Mouse (Mus musculus) forebrain, embryonic 14.5 days (tissue): ENCODE data around the gene Zfp963. TPM values are rescaled to one million over a fixed set of nuclear protein-coding genes. Genes with fewer than 3 reads are reported as not detected.

Experiments used
- ATAC-seq: fragments of 200-750 bp; cut with Nextera tagmentation; 2 replicates; pipeline ENCODE4 v1.8.0; 2017; ENCODE audit warnings: mild to moderate bottlenecking, moderate library complexity
- DNase-seq: peaks from one replicate; pipeline ENCODE4 v3.0.0-alpha.2; 2015; ENCODE audit warnings: low spot score
- H3K27ac ChIP-seq: fragments of 300-500 bp; sonication (generic); 2 replicates; pipeline ENCODE4 v1.5.1; 2014; ENCODE audit warnings: low read depth, mild to moderate bottlenecking, control low read depth, low read length, moderate library complexity
- H3K27me3 ChIP-seq: fragments of 300-500 bp; sonication (generic); replicated peaks from 2 replicates; pipeline ENCODE4 v1.6.1; 2014; ENCODE audit warnings: low read length, control low read depth, mixed read lengths; ENCODE audit not compliant: control insufficient read depth, insufficient read depth
- H3K36me3 ChIP-seq: fragments of 300-500 bp; sonication (generic); 2 replicates; pipeline ENCODE4 v1.6.1; 2014; ENCODE audit warnings: low read length, control low read depth; ENCODE audit not compliant: control insufficient read depth, insufficient read depth
- H3K4me1 ChIP-seq: fragments of 300-500 bp; sonication (generic); 2 replicates; pipeline ENCODE4 v1.6.1; 2014; ENCODE audit warnings: antibody characterized with exemption, low read length, control low read depth; ENCODE audit not compliant: control insufficient read depth, insufficient read depth
- H3K4me2 ChIP-seq: fragments of 300-500 bp; sonication (generic); 2 replicates; pipeline ENCODE4 v1.6.1; 2014; ENCODE audit warnings: mild to moderate bottlenecking, control low read depth, low read length
- H3K4me3 ChIP-seq: fragments of 300-500 bp; sonication (generic); 2 replicates; pipeline ENCODE4 v1.5.1; 2014; ENCODE audit warnings: low read depth, low read length, control low read depth
- H3K9ac ChIP-seq: fragments of 300-500 bp; sonication (generic); 2 replicates; pipeline ENCODE4 v1.6.1; 2014; ENCODE audit warnings: mild to moderate bottlenecking, low read length, control low read depth, moderate library complexity
- H3K9me3 ChIP-seq: fragments of 300-500 bp; sonication (generic); replicated peaks from 2 replicates; pipeline ENCODE4 v1.6.1; 2016; ENCODE audit warnings: low read length, control low read depth, mixed read lengths; ENCODE audit not compliant: control insufficient read depth
- WGBS: fragments of 180-500 bp; shearing (Covaris S2); extraction: QIAGEN DNeasy Blood & Tissue Kit; methylation state at CpG from one replicate; pipeline ENCODE4 v1.1.7; 2014; 5-methylcytosine and 5-hydroxymethylcytosine counted together
- polyA plus RNA-seq: library from polyadenylated mRNA; unstranded; fragments of >200 nt; fragmentation: Nextera tagmentation; extraction: Ambion mirVana; gene quantifications from 2 replicates; pipeline ENCODE4 v1.2.1, GENCODE M21; 2014

Gene Zfp963
- polyA plus RNA-seq, 1 experiment from 2014 or later: 10.0 TPM

DNA sequence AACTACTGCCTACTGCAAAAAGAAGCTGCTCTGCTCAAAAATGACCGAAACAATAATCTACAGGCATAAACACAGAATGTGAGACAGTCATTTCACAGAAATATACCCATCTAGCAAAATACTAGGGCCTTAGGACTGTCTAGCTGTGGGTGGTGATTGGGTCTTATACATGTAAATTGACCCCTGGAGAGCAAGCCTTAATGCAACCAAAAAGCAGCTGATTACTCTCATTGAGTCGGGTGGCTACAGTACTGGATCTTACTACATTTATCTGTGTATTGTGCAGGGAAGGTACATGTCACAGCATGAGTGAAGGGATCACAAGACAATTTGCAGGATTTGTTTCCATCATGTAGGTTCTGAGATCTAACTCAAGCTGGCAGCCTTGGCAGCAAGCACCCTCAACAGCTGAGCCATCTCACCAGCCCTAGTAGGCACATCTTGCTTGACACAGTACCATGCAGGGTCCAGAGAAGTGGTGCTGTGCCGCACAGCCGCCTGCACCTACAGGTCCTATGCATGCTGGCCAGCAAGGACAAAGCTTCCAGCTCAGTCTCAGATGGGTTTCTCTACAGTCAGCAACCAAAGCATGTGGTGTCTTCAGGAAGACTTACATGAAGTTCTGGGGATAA lies 12.2 kb upstream of the Zfp963 start:
- Histone ChIP-seq H3K9me3 (0 out of 2 replicates have a peak, but pooled peaks cover 3% of the 10 kb centered on the region), H3K4me3 (no peak overlapping the region), H3K27me3 (no peaks in the 10 kb centered on the region), H3K36me3 (peaks cover 70% of the 10 kb centered on the region), H3K27ac (no peak overlapping the region), H3K9ac (no peak overlapping the region), H3K4me1 (no peaks in the 10 kb centered on the region), H3K4me2 (no peak overlapping the region)
- DNase-seq: no peak
- WGBS: 90% methylated on average over 4 of the region's 4 CpGs
- no peak for ATAC-seq

DNA sequence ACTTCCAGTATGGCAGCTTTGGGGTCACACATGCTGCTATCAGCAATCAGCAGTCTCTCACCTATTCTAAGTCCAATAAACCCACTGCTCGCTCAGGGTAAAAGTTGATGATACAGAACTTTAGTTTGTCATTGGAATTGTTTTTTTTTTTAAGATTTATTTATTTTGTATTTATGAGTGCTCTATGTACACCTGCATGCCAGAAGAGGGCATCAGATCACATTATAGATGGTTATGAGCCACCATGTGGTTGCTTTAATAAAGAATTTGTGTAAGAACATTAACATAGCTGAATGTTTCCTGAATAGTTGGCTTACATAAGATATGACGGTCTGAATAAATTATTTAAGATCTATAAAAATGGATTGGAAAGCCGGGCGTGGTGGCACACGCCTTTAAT lies 8.5 kb upstream of the Zfp963 start:
- Histone ChIP-seq H3K27ac (no peak overlapping the region), H3K9me3 (no peaks in the 10 kb centered on the region), H3K9ac (no peak overlapping the region), H3K36me3 (peaks cover 51% of the 10 kb centered on the region), H3K4me1 (no peaks in the 10 kb centered on the region), H3K4me3 (no peak overlapping the region), H3K27me3 (no peaks in the 10 kb centered on the region), H3K4me2 (no peak overlapping the region)
- 96% methylated on average over 5 of the region's 5 CpGs for WGBS
- ATAC-seq (no peak), DNase-seq (no peak)

DNA sequence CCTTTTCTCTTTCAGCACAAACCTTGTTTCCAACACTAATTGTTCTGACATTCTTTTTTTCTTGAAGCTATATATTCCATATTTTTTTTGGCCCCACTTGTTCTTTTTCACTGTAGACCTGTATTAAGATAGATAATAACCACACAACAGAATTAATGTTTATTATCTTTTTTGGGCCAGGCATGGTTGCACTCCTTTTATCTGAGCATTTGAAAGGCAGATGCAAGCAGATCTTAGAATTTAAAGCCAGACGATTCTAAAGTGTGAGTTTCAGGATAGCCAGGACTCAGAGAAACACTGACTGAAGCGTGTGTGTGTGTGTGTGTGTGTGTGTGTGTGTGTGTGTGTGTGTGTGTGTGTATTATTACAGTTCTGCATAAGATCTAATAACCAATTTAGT lies 2.7 kb upstream of the Zfp963 start:
- Histone ChIP-seq H3K27me3 (no peaks in the 10 kb centered on the region), H3K4me1 (peaks cover 9% of the 10 kb centered on the region)

DNA sequence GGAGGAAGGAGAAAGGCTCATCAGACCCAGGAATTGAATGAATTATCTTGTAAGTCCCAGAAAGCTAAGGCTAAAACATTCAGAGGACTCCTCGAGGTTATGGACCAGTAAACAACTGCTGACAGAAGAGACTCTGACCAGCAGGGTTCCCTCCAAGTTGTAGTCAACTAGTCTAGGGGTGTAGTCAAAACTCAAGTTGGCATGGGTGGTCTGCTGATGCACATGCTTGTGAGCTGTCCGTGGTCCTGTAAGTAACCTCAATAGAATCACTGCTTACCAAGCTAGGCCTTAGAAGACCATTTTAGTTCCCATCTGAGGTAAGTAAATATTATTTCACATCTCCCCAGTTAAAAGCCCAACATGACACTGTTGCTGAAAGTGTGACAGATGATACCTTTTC lies 8.5 kb downstream of the Zfp963 start:
- H3K4me1 ChIP-seq: no peaks in the 10 kb centered on the region
- DNase-seq (no peak), ATAC-seq (no peak)
- no peaks in the 10 kb centered on the region for H3K27me3 ChIP-seq
- WGBS: 80% methylated on average over 2 of the region's 2 CpGs
- no peak overlapping the region for H3K27ac ChIP-seq
- H3K36me3 ChIP-seq: peaks cover 18% of the 10 kb centered on the region
- no peak overlapping the region for H3K4me3 ChIP-seq
- H3K9me3 ChIP-seq: no peaks in the 10 kb centered on the region
- H3K9ac ChIP-seq: no peak overlapping the region
- no peak overlapping the region for H3K4me2 ChIP-seq

More for the DNA sequence above, 2.7 kb upstream of the Zfp963 start:
- no peaks in the 10 kb centered on the region for H3K9me3 ChIP-seq
- no peak overlapping the region for H3K4me3 ChIP-seq
- WGBS: 96% methylated on average over 2 of the region's 2 CpGs
- ATAC-seq (no peak), DNase-seq (no peak)
- peaks cover 21% of the 10 kb centered on the region; the same call in 1 of the 2 replicates for H3K36me3 ChIP-seq
- no peak overlapping the region for H3K4me2 ChIP-seq
- H3K27ac ChIP-seq: no peak overlapping the region
- H3K9ac ChIP-seq: no peak overlapping the region

DNA sequence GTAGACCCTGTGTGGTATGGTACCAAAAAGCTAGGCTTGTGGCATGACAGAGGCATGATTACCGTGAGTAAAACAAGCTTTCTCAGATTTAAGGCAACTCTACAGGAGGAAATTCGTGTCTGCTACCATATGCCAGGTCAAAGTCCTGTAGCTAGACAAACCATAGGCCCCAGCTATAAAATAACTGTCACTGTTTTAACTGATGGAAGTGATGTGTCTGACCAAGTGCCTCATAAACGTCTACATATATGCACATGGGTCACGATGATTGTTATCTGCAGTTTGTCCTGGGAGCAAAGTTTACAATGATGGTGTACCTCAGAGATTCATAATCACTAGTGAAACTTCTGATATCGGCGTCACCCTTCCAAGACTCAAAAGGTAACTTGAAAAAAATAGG lies 9.0 kb downstream of the Zfp963 start:
- ATAC-seq: no peak

DNA sequence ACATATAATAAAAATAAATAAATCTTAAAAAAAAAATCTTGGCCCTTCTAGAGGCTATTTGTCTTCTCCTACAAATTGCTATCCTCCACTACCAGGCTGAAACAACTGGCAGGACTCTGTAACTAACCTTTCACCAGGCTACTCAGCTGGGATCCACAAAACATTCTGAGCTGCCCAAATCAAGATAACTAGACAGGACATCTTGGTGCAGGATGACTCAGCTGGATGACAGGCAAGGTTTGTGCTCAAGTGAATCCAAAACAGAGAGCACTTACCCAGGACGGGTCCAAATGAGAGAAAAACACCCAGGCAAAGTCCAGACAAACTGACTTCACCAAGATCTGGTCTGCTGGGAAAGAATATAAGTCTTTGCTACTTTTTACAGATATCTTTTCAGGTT lies 14.3 kb downstream of the Zfp963 start:
- Histone ChIP-seq H3K4me2 (no peak overlapping the region), H3K27me3 (no peaks in the 10 kb centered on the region), H3K4me1 (no peaks in the 10 kb centered on the region), H3K27ac (no peak overlapping the region), H3K36me3 (no peaks in the 10 kb centered on the region), H3K9me3 (no peaks in the 10 kb centered on the region), H3K4me3 (no peak overlapping the region), H3K9ac (no peak overlapping the region)
- DNase-seq: no peak
- ATAC-seq: no peak
- 87% methylated on average over 1 of the region's 1 CpGs for WGBS

More for the DNA sequence above, 9.0 kb downstream of the Zfp963 start:
- Histone ChIP-seq H3K4me3 (no peak overlapping the region), H3K4me2 (no peak overlapping the region), H3K9me3 (no peaks in the 10 kb centered on the region), H3K9ac (no peak overlapping the region), H3K27me3 (no peaks in the 10 kb centered on the region), H3K27ac (no peak overlapping the region), H3K4me1 (no peaks in the 10 kb centered on the region), H3K36me3 (peaks cover 18% of the 10 kb centered on the region)
- DNase-seq: no peak
- 85% methylated on average over 6 of the region's 6 CpGs for WGBS

DNA sequence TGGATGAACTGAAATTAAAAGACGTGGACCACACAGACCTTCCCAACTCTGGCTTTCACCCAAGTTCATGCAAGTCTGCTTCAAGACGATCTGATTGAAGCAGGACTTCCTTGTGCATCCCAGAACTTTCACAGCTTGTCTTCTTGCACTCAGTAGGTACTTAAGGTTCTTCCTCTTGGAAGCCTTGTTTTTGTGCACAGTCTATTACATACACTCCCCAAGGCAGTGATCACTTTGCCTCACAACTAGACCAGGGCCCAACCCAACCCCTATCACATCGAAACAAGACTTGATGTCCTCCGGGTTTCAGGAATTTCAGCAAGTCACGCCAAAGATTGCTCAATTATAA lies 32.6 kb downstream of the Zfp963 start:
- H3K4me1 ChIP-seq: peaks cover 10% of the 10 kb centered on the region
- no peaks in the 10 kb centered on the region for H3K27me3 ChIP-seq
- H3K36me3 ChIP-seq: peaks cover 9% of the 10 kb centered on the region; the same call in 1 of the 2 replicates
- ATAC-seq (peak; percentile 35), DNase-seq (no peak)
- H3K4me2 ChIP-seq: peak overlapping the region; percentile 56
- H3K4me3 ChIP-seq: peak overlapping the region; percentile 86
- H3K9ac ChIP-seq: no peak overlapping the region
- H3K9me3 ChIP-seq: no peaks in the 10 kb centered on the region
- 44% methylated on average over 5 of the region's 5 CpGs for WGBS
- peak overlapping the region; percentile 63; the same call in 1 of the 2 replicates for H3K27ac ChIP-seq

DNA sequence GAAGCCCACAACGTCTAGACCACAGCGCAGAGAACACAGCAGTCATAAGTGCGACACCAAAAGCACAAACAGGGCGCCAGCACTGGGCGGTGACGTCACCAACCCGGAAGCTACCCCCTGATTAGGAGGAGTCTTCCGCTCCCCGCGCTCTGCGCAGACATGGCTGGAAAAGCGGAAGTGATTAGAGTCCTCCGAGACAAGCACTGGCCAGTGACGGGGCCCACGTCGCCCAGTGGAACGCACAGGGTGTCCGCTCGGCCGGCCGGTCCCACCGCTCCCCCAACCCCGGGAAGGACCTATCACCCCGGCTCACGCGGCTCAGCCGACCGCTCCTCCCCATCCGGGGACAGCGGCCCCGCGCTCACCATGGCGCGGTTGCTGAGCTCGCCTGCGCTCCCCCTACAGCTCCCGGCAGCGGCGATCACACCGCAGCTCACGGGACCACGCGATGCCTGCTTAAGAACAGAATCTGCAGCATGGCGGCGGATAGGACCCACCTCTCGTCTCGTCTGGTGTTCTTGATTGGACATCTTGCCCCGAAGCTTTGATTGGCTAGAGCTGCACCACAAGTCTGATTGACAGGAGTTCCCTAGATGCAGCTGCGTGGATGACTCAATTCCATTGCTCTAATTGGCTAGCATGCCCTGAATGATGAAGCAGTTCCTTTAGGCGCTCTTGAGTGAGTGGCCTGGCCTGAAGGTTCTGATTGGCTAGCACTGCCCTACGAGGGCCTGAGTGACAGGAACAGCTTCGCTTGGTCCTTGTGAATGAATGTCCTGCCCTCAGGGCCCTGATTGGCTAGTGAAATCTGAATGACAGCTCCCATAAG lies 33.2 kb downstream of the Zfp963 start:
- peaks cover 12% of the 10 kb centered on the region; the same call in 1 of the 2 replicates for H3K36me3 ChIP-seq
- DNase-seq: peak; percentile 100
- WGBS: under 1% methylated on average over 52 of the region's 52 CpGs

DNA sequence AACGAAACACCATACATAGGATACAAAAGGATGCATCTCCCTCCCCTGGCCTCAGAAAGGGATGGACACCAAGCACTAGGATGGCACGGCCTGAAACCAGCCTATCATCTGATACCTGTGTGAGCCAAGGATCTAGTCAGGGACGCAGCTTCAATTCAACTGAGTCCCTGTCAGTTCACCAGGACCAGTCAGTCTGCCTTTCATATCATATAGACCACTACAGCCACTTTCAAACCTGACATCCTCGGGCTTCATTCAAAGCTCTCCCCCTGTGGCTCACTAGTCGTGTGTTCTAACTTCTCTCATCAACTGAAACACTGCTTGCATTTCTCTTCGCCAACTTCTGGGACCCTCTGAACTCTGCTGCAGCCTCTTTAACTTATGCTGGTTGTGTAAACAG lies 34.4 kb downstream of the Zfp963 start:
- ATAC-seq (no peak), DNase-seq (no peak)
- Histone ChIP-seq H3K27me3 (no peaks in the 10 kb centered on the region), H3K27ac (no peak overlapping the region), H3K9me3 (no peaks in the 10 kb centered on the region), H3K4me2 (peak overlapping the region; percentile 56), H3K36me3 (peaks cover 15% of the 10 kb centered on the region; the same call in 1 of the 2 replicates), H3K9ac (peak overlapping the region; percentile 1; the same call in 1 of the 2 replicates), H3K4me1 (peaks cover 10% of the 10 kb centered on the region), H3K4me3 (peak overlapping the region; percentile 86)
- WGBS: 81% methylated on average over 6 of the region's 6 CpGs

More for the DNA sequence above, 33.2 kb downstream of the Zfp963 start:
- H3K9me3 ChIP-seq: no peaks in the 10 kb centered on the region
- H3K4me2 ChIP-seq: peak overlapping the region; percentile 56
- H3K27ac ChIP-seq: peak overlapping the region; percentile 100
- H3K4me1 ChIP-seq: peaks cover 10% of the 10 kb centered on the region
- H3K9ac ChIP-seq: peak overlapping the region; percentile 93
- H3K27me3 ChIP-seq: no peaks in the 10 kb centered on the region
- peak overlapping the region; percentile 86 for H3K4me3 ChIP-seq
- ATAC-seq: peak; percentile 99
